Mouse (Mus musculus) lung, adult 2 months (tissue): ENCODE data around the gene Tmem41b.

Experiments used
- CTCF ChIP-seq: fragments of 200-500 bp; IDR thresholded peaks from 2 replicates; pipeline ENCODE4 v1.5.1; 2011; ENCODE audit warnings: mild to moderate bottlenecking, low read length, control low read depth; ENCODE audit not compliant: insufficient read depth
- POLR2A ChIP-seq: fragments of 200-500 bp; IDR thresholded peaks from 2 replicates; pipeline ENCODE4 v1.6.1; 2011; ENCODE audit warnings: low read depth, mild to moderate bottlenecking, control low read depth, low read length, borderline replicate concordance; ENCODE audit errors: extremely low read depth

- TF ChIP-seq CTCF, result no peak
- TF ChIP-seq POLR2A, result no peak
Measured at GRCm38 (mm10) chr7:110028826-110029225, 42.1 kb upstream of the Tmem41b start.
